Mouse (Mus musculus) c-Kit-positive CD71-positive TER-119-negative erythroid progenitor cells, embryonic 14.5 days (primary cell): Measurements from ENCODE around the gene Zfp169.
A peak's percentile ranks its signal among the peaks of the same experiment; 100 is the strongest.
"Not testable (repeated sequence)": the region's sequence is repeated elsewhere in the genome, so short reads cannot be mapped to it uniquely, and the experiment has no call there.

ENCODE experiments used
- DNase-seq: peaks from one replicate; pipeline ENCODE4 v3.0.0-alpha.2; 2013; ENCODE audit warnings: low read depth

Zfp169 gene

GRCm38 (mm10) chr13:48513003-48513929 lies at the start of gene Zfp169, which contains the start of gene A830005F24Rik:
Gene Zfp169 (minus strand): TSS chr13:48513451.
Gene A830005F24Rik (plus strand): TSS chr13:48513570.
- peak; percentile 71 for DNase-seq

- DNase-seq: no peak
These were observed 49.1 kb upstream of the Zfp169 start for GRCm38 (mm10) chr13:48562336-48562735.

GRCm38 (mm10) chr13:48561481-48561880 lies 48.2 kb upstream of the Zfp169 start:
- no peak for DNase-seq

GRCm38 (mm10) chr13:48555976-48556375 lies 42.7 kb upstream of the Zfp169 start:
- no peak for DNase-seq

GRCm38 (mm10) chr13:48554552-48554951 lies 41.3 kb upstream of the Zfp169 start:
- DNase-seq: no peak

- DNase-seq: no peak
These were observed 40.3 kb upstream of the Zfp169 start for GRCm38 (mm10) chr13:48553511-48553910.

GRCm38 (mm10) chr13:48552181-48553090 lies 39.2 kb upstream of the Zfp169 start:
- DNase-seq: no peak

GRCm38 (mm10) chr13:48548296-48548695 lies 35.0 kb upstream of the Zfp169 start:
- DNase-seq: no peak

- DNase-seq: no peak
These were observed 34.4 kb upstream of the Zfp169 start for GRCm38 (mm10) chr13:48547623-48548022.

GRCm38 (mm10) chr13:48546330-48546917 lies 33.2 kb upstream of the Zfp169 start:
- peak; percentile 93 for DNase-seq

GRCm38 (mm10) chr13:48545476-48546281 lies 32.4 kb upstream of the Zfp169 start:
- peak; percentile 96 for DNase-seq

- no peak for DNase-seq
These were observed 31.6 kb upstream of the Zfp169 start for GRCm38 (mm10) chr13:48544867-48545266.

- no peak for DNase-seq
These were observed 31.1 kb upstream of the Zfp169 start for GRCm38 (mm10) chr13:48544391-48544790.

- no peak for DNase-seq
These were observed 27.2 kb upstream of the Zfp169 start for GRCm38 (mm10) chr13:48540488-48540887.

GRCm38 (mm10) chr13:48533441-48533840 lies 20.2 kb upstream of the Zfp169 start:
- DNase-seq: no peak

- DNase-seq: no peak
These were observed 18.2 kb upstream of the Zfp169 start for GRCm38 (mm10) chr13:48531448-48531847.

GRCm38 (mm10) chr13:48530685-48531084 lies 17.4 kb upstream of the Zfp169 start:
- no peak for DNase-seq

GRCm38 (mm10) chr13:48529028-48529427 lies 15.8 kb upstream of the Zfp169 start:
- DNase-seq: no peak

- peak; percentile 66 for DNase-seq
These were observed 15.0 kb upstream of the Zfp169 start for GRCm38 (mm10) chr13:48528123-48528871.

- DNase-seq: no peak
These were observed 12.5 kb upstream of the Zfp169 start for GRCm38 (mm10) chr13:48525745-48526144.

GRCm38 (mm10) chr13:48519122-48519521 lies 5.9 kb upstream of the Zfp169 start:
- not testable (repeated sequence) for DNase-seq
